Mouse (Mus musculus): ENCODE results near the gene C87414.
"Not testable (repeated sequence)": the region's sequence is repeated elsewhere in the genome, so short reads cannot be mapped to it uniquely, and the experiment has no call there.

C87414 gene

DNA sequence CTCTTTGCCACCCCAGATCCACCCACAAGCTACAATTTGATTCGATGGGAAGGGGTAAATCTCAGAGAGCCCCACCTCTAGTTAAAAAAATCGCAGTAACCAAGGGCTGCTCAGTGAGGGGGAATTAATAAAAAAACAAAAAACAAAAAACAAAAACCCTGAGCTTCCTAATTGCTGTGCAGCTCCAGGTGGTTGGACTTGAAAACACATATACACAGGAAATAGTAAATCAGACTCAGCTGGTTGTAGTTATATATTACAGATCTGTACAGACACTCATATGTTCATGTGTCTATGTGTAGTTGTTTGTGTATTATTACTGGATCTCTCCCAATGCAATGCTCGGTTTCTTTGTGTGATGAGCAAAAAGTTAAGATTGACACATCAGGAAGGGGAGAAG lies at the start of gene C87414:
Gene C87414 (minus strand): TSS at position 101 of the 400 bp plus-strand sequence.
- DNase-seq (ENCODE audit: low read depth, low spot score); H3K36me3 ChIP-seq (ENCODE audit: control insufficient read depth, insufficient read depth, low read length, poor library complexity, severe bottlenecking); H3K27me3 ChIP-seq (ENCODE audit: control insufficient read depth, insufficient read depth, low read length, poor library complexity, severe bottlenecking): not testable (repeated sequence)

DNA sequence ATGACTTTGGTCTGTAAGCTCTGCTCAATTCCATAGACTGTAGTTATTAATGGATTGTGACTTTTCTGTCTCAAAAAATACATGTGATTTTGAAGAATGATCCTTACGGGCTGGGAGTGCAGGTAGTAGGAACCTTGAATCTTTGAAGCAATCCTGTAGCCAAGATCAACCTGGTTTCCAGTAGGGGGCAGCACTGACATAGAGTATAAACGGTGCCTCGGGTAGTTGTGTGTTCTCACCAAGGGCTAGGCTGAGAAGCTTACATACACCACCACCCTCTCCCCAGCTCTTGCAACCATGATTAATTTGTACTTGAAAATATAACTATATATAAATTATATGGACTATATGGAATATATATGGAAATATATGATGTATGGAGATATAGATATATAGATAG lies 13.3 kb upstream of the C87414 start:
- not testable (repeated sequence) for H3K27me3 ChIP-seq (ENCODE audit: control insufficient read depth, insufficient read depth, low read length, poor library complexity, severe bottlenecking); DNase-seq (ENCODE audit: low read depth, low spot score); H3K36me3 ChIP-seq (ENCODE audit: control insufficient read depth, insufficient read depth, low read length, poor library complexity, severe bottlenecking)

Data from splenic B cell, adult 2 months (primary cell).